In genomic region chr13:63613201-63613600, GRCm38 (mm10) we compare ENCODE assay signal across 33 mouse cellular contexts.
"Had no signal": no experiment of that assay in that cellular context is flagged by ENCODE, and none has a peak within 500 bp of the region (broad histone marks: within the 10 kb centered on the region; RNA-seq: fewer than 3 reads in every experiment).

No protein-coding gene starts in this region.

- H3K27ac ChIP-seq: heart, embryonic 10.5 days; heart, embryonic 13.5 days; heart, embryonic 15.5 days; hindbrain, embryonic 10.5 days; hindbrain, embryonic 12.5 days; hindbrain, embryonic 13.5 days; hindbrain, embryonic 14.5 days; hindbrain, embryonic 15.5 days; hindbrain, postnatal 0 days; intestine, embryonic 15.5 days; kidney, embryonic 15.5 days; layer of hippocampus, adult 2 months; left cerebral cortex, adult 2 months had no signal

- H3K9ac ChIP-seq: heart, embryonic 12.5 days; heart, embryonic 13.5 days; heart, embryonic 15.5 days; hindbrain, embryonic 12.5 days; hindbrain, embryonic 13.5 days; hindbrain, embryonic 14.5 days; hindbrain, embryonic 15.5 days; intestine, embryonic 15.5 days; kidney, embryonic 15.5 days had no signal

- H3K36me3 ChIP-seq: heart, embryonic 10.5 days; heart, embryonic 12.5 days; heart, embryonic 13.5 days; heart, embryonic 15.5 days; hindbrain, embryonic 10.5 days; hindbrain, embryonic 12.5 days; hindbrain, embryonic 13.5 days; hindbrain, embryonic 15.5 days; intestine, embryonic 15.5 days; kidney, embryonic 15.5 days had no signal

- H3K4me3 ChIP-seq: heart, embryonic 10.5 days; heart, embryonic 12.5 days; heart, embryonic 13.5 days; heart, embryonic 15.5 days; hindbrain, embryonic 10.5 days; hindbrain, embryonic 12.5 days; hindbrain, embryonic 13.5 days; hindbrain, embryonic 15.5 days; intestine, embryonic 15.5 days; kidney, embryonic 15.5 days; layer of hippocampus, adult 2 months; left cerebral cortex, adult 2 months had no signal

- H3K9me3 ChIP-seq: heart, embryonic 10.5 days; heart, embryonic 12.5 days; heart, embryonic 13.5 days; heart, embryonic 15.5 days; hindbrain, embryonic 10.5 days; hindbrain, embryonic 12.5 days; hindbrain, embryonic 13.5 days; hindbrain, embryonic 15.5 days; intestine, embryonic 15.5 days; kidney, embryonic 15.5 days had no signal

- H3K4me2 ChIP-seq: heart, embryonic 12.5 days; heart, embryonic 13.5 days; heart, embryonic 15.5 days; hindbrain, embryonic 12.5 days; hindbrain, embryonic 13.5 days; hindbrain, embryonic 14.5 days; hindbrain, embryonic 15.5 days; intestine, embryonic 15.5 days; kidney, embryonic 15.5 days had no signal

- DNase-seq: heart, postnatal 10 days; heart, postnatal 14 days; heart, postnatal 36 days; heart, postnatal 4 days; kidney, adult 11 months; kidney, adult 18-20 months; kidney, adult 2 months; kidney, adult 8-10 months; kidney, adult 9 months; kidney, postnatal 10 days; kidney, postnatal 14 days; kidney, postnatal 25 days; kidney, postnatal 36 days; layer of hippocampus, adult 9-11 months; layer of hippocampus, postnatal 36 days had no signal

- H3K27me3 ChIP-seq: heart, embryonic 12.5 days; heart, embryonic 13.5 days; heart, embryonic 15.5 days; hindbrain, embryonic 12.5 days; hindbrain, embryonic 15.5 days; intestine, embryonic 15.5 days; kidney, embryonic 15.5 days had no signal

- ATAC-seq: hindbrain, embryonic 16.5 days; hindbrain, postnatal 0 days; inflammation-experienced regulatory T-cells, adult 6 months; intestine, embryonic 15.5 days; intestine, embryonic 16.5 days; intestine, postnatal 0 days had no signal
